Mouse (Mus musculus) lung, postnatal 0 days (tissue): ENCODE data around the gene Supt5.

Source experiments
- CTCF ChIP-seq: IDR thresholded peaks from 2 replicates; pipeline ENCODE4 v1.5.1; 2016; ENCODE audit warnings: antibody characterized with exemption, mild to moderate bottlenecking
- EP300 ChIP-seq: IDR thresholded peaks from 2 replicates; pipeline ENCODE4 v1.6.1; 2016; ENCODE audit warnings: antibody characterized with exemption, mild to moderate bottlenecking, control low read depth

DNA sequence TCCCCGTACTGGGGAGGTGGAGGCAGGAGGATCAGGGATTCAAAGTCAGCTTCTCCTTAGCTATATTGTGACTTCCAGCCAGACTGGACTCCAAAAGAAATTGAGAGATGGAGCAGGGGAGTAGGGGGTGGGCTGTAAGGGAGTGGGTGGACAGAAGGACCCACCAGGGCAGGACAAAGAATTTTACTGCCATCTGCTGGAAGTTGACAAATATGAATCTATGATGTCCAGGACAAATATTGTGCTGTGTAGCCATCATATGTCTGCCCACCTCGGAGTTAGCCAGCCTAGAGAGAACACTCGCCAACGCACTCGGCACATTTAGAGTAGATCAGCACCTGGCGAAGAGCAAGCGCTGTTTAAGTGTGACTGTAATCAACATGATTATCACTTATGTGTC lies 10.1 kb upstream of the Supt5 start:
- peak; percentile 38 for TF ChIP-seq CTCF
- TF ChIP-seq EP300, result no peak
